Mouse (Mus musculus) heart, adult 2 months (tissue): ENCODE measurements around the gene Ehbp1.

Experiments used
- CTCF ChIP-seq: fragments of 200-600 bp; IDR thresholded peaks from 2 replicates; pipeline ENCODE4 v1.8.1; 2022; ENCODE audit warnings: antibody characterized with exemption, mild to moderate bottlenecking, moderate library complexity
- EP300 ChIP-seq: fragments of 200-500 bp; IDR thresholded peaks from 2 replicates; pipeline ENCODE4 v1.6.1; 2011; ENCODE audit warnings: low read depth, low read length, control low read depth; ENCODE audit not compliant: insufficient read depth

DNA sequence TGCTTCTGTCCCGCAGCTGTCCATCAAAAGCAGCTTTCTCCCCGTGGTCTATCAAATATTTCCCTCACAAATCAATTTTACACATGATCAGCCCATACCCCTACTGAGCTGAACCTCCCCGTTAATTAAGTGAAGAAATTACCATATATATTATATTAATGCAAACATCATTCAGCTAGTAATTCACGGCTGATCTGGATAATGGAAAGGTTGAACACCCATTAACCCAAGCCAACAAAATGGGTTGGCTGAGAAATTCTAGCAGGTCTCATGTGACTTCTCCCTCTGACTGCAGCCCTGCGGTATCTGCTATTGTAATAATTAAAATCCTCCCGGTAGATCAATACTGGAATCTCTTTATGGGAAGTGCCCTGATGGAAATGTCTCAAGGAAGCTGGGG is 286.2 kb downstream of the Ehbp1 start:
- TF ChIP-seq CTCF (no peak), EP300 (no peak)
